Mouse (Mus musculus) hindbrain, embryonic 15.5 days (tissue): ENCODE measurements at regions not wholly inside any gene's neighbourhood (a gene's known extent, or its start where the extent isn't known, plus 50 kb on each side); places are given as distances from the start of the nearest gene placed in this dataset.

Source experiments
- ATAC-seq: fragments of 200-750 bp; cut with Nextera tagmentation; 2 replicates; pipeline ENCODE4 v1.8.0; 2017; ENCODE audit warnings: low read depth, moderate number of reproducible peaks, moderate TSS enrichment; ENCODE audit not compliant: low FRiP score
- H3K27ac ChIP-seq: fragments of 300-500 bp; sonication (generic); replicated peaks from 2 replicates; pipeline ENCODE4 v1.5.1; 2015; ENCODE audit warnings: mild to moderate bottlenecking, inconsistent platforms
- H3K27me3 ChIP-seq: fragments of 300-500 bp; sonication (generic); 2 replicates; pipeline ENCODE4 v1.6.1; 2015; ENCODE audit warnings: control low read depth, inconsistent platforms
- H3K36me3 ChIP-seq: fragments of 300-500 bp; sonication (generic); 2 replicates; pipeline ENCODE4 v1.6.1; 2015; ENCODE audit warnings: control low read depth, inconsistent platforms
- H3K4me1 ChIP-seq: fragments of 300-500 bp; sonication (generic); replicated peaks from 2 replicates; pipeline ENCODE4 v1.6.1; 2015; ENCODE audit warnings: control low read depth, inconsistent platforms
- H3K4me2 ChIP-seq: fragments of 300-500 bp; sonication (generic); 2 replicates; pipeline ENCODE4 v1.6.1; 2015; ENCODE audit warnings: moderate library complexity, mild to moderate bottlenecking, inconsistent platforms
- H3K4me3 ChIP-seq: fragments of 300-500 bp; sonication (generic); 2 replicates; pipeline ENCODE4 v1.5.1; 2015; ENCODE audit warnings: mild to moderate bottlenecking, inconsistent platforms
- H3K9ac ChIP-seq: fragments of 300-500 bp; sonication (generic); 2 replicates; pipeline ENCODE4 v1.6.1; 2015; ENCODE audit warnings: inconsistent platforms
- H3K9me3 ChIP-seq: fragments of 300-500 bp; sonication (generic); 2 replicates; pipeline ENCODE4 v1.6.1; 2016; ENCODE audit warnings: control low read depth, inconsistent platforms
- WGBS: fragments of 180-500 bp; shearing (Covaris S2); methylation state at CpG from one replicate; pipeline ENCODE4 v1.1.7; 2015; 5-methylcytosine and 5-hydroxymethylcytosine counted together

DNA sequence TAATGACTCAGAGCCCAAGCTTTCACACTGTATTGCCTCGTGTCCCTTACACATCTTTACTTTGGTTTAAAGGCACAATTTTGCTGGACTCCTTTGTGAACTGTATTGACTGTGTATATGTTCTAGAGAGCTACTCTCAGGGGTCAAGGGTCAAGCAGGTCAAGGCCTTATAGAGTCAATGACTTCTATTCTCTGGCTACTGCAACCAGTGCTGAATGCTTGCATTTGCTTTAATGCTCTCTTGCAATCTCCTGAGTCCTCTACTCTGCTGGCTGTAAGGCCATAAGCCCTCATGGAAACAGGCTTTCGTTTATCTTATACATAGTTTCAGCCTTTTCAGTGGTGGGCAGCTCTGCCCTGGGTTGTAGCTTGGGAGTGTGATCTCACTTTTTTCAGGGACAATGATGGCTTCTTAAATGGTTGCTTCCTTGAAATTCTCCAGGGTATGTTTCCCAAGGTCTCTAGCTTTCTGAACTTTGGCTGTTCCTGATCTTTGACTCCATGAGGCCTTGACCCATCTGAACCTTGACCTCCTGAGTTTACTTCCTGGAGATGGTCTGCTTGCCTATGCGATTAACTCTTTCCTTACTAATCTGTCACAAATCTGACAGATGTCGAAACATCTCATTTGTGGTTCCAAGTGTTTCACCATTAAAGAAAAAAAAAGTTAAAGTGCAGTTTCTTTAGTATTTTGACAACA, 433.8 kb upstream of the Dph6 start:
- no peaks in the 10 kb centered on the region for H3K36me3 ChIP-seq
- H3K4me3 ChIP-seq = no peak overlapping the region
- H3K4me2 ChIP-seq = no peak overlapping the region
- H3K9me3 ChIP-seq = no peaks in the 10 kb centered on the region
- WGBS = 66% methylated on average over 4 of the region's 4 CpGs
- no peak overlapping the region for H3K9ac ChIP-seq
- no peak for ATAC-seq
- H3K4me1 ChIP-seq = no peaks in the 10 kb centered on the region
- no peaks in the 10 kb centered on the region for H3K27me3 ChIP-seq
- no peak overlapping the region for H3K27ac ChIP-seq

DNA sequence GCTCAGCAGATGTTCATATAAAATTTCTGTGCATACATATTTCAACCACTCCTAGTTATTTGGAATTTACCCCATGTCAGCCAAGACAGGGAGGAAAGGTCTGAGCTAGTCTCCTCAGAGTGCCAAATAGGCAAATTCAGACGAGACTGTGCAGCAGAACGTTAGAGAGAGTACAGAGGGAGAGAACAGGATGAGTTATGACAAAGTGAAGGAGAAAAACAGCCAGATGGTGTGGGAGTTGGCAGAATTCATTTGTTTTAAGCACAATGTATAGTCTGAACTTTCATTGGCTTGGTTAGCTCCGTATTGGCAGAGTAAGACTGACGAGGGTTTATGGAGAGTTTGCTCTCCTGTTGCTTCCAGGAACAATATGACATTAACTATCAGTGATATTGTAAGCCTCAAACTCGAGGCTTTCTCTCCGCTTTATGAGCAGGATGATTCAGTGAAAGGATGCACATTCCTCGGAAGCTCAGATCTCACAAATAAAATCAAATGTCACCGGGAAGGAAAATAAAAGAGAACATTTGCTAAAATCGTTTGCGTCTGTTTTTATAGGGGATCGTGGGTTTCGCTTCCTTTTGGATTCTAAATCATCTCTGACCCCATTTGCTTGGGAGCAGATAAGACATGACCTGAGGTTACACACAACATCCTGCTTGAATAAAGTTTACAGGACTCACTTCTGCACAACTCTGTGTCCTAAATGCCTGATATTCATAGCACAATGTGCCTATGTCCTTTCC, 435.8 kb upstream of the Dph6 start:
- no peaks in the 10 kb centered on the region for H3K9me3 ChIP-seq
- WGBS = 65% methylated on average over 12 of the region's 12 CpGs

DNA sequence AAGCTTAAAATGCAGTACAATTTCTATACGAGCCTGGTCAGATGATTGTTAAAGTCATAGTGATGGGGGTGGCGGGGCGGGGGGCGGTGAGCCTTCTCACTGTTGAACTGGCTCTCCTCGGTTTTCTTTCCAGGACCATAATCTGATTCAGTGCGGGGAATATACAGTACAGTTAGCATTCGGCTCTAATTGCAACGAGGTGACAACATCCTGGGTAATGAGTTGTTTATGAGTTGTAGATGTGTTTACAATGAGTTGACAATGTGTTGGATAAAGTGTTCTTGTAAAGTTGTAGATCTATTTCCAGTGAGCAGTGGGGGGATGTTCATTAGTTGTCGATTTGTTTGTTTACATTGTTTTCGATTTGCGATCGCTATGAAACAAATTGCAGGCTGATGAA, 440.6 kb upstream of the Dph6 start:
- Histone ChIP-seq H3K9me3 (no peaks in the 10 kb centered on the region), H3K27me3 (no peaks in the 10 kb centered on the region), H3K4me2 (no peak overlapping the region), H3K27ac (no peak overlapping the region), H3K4me3 (no peak overlapping the region), H3K9ac (no peak overlapping the region), H3K4me1 (no peaks in the 10 kb centered on the region), H3K36me3 (no peaks in the 10 kb centered on the region)
- ATAC-seq = no peak
- 81% methylated on average over 12 of the region's 12 CpGs for WGBS

More for the DNA sequence above, 435.8 kb upstream of the Dph6 start:
- no peak for ATAC-seq
- no peak overlapping the region for H3K4me3 ChIP-seq
- no peak overlapping the region for H3K9ac ChIP-seq
- no peaks in the 10 kb centered on the region for H3K27me3 ChIP-seq
- no peak overlapping the region for H3K4me2 ChIP-seq
- H3K36me3 ChIP-seq = no peaks in the 10 kb centered on the region
- no peaks in the 10 kb centered on the region for H3K4me1 ChIP-seq
- H3K27ac ChIP-seq = no peak overlapping the region

DNA sequence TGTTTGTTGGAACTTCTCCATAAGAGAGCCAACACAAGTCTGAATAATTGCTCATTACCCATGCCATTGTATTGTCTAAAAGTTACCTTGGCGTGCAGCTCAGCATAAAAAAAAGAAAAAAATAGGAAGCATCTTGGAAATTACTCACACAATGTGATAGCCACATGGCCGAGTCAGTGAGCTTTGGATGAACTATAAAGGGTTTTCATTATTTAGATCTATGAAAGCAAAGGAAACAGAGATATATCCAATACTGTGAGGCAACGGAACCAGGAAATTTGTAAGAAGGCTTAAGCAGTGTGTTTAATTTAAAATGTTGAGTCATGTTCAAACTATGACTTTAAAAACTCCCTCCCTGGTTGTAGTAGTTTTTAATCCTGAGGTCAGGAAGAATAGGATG, 446.7 kb upstream of the Dph6 start:
- no peaks in the 10 kb centered on the region for H3K9me3 ChIP-seq
- 80% methylated on average over 3 of the region's 3 CpGs for WGBS
- no peaks in the 10 kb centered on the region for H3K36me3 ChIP-seq
- H3K4me3 ChIP-seq = no peak overlapping the region
- H3K27me3 ChIP-seq = no peaks in the 10 kb centered on the region
- H3K4me1 ChIP-seq = no peaks in the 10 kb centered on the region
- H3K4me2 ChIP-seq = no peak overlapping the region
- ATAC-seq = no peak
- H3K27ac ChIP-seq = no peak overlapping the region
- no peak overlapping the region for H3K9ac ChIP-seq

DNA sequence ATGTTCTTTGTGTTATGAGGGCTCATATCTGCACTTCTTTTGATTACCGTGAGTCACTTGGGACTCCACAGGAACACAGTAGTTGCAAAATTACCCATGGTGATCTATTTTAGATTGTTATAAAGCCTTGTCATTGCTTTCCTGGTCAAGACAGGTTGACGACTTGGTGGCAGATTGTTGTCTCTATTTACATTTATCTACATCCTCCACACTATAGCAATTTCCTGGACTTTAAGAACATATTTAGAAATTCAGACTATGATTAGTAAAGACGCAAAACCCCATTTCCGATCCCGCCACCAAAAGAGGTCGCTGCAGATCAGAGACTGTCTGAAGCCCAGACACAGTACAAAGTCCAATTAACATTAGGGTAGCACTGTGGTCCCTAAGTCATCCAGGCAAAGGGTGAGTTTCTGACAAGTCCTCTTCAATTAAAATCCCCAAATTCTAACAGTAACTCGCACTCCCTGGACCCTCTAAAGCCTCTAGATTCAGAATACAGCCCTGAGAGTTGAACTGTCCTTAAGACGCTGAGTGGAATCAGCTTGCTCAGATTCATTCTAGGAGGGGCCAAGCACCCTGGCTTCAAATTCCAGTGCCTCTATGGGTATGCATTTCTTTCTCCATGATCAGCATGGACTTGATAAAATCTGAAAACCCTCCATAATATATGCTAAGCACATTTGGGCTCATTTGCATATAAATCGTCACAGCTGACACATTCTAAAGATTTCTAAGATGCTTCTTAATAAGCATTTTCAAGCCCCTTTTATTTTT, 461.9 kb upstream of the BC052040 start:
- no peaks in the 10 kb centered on the region for H3K4me1 ChIP-seq
- no peaks in the 10 kb centered on the region for H3K36me3 ChIP-seq
- H3K4me3 ChIP-seq = no peak overlapping the region
- H3K27ac ChIP-seq = no peak overlapping the region
- 70% methylated on average over 9 of the region's 9 CpGs for WGBS
- H3K4me2 ChIP-seq = no peak overlapping the region
- ATAC-seq = no peak
- H3K9me3 ChIP-seq = no peaks in the 10 kb centered on the region
- H3K27me3 ChIP-seq = no peaks in the 10 kb centered on the region
- H3K9ac ChIP-seq = no peak overlapping the region

DNA sequence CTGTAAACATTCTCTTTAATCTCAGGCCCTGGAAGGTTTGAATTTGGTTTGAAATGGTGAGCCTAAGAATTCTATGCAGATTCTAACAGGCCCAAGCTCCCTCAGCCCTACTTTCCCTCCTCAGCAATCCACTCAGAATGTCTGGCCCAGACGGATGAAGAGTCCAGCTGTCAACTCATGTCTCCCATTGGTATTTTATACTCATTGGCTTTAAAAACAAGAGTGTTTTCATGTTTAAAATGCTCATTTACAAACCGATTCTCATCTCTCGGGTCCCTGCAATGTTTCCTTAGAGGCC, 461.4 kb upstream of the BC052040 start:
- H3K27me3 ChIP-seq = no peaks in the 10 kb centered on the region
- 27% methylated on average over 3 of the region's 3 CpGs for WGBS
- H3K36me3 ChIP-seq = no peaks in the 10 kb centered on the region
- no peak overlapping the region for H3K27ac ChIP-seq
- H3K9me3 ChIP-seq = no peaks in the 10 kb centered on the region
- H3K4me2 ChIP-seq = no peak overlapping the region
- no peak overlapping the region for H3K9ac ChIP-seq
- H3K4me3 ChIP-seq = no peak overlapping the region
- no peaks in the 10 kb centered on the region for H3K4me1 ChIP-seq
- ATAC-seq = no peak

DNA sequence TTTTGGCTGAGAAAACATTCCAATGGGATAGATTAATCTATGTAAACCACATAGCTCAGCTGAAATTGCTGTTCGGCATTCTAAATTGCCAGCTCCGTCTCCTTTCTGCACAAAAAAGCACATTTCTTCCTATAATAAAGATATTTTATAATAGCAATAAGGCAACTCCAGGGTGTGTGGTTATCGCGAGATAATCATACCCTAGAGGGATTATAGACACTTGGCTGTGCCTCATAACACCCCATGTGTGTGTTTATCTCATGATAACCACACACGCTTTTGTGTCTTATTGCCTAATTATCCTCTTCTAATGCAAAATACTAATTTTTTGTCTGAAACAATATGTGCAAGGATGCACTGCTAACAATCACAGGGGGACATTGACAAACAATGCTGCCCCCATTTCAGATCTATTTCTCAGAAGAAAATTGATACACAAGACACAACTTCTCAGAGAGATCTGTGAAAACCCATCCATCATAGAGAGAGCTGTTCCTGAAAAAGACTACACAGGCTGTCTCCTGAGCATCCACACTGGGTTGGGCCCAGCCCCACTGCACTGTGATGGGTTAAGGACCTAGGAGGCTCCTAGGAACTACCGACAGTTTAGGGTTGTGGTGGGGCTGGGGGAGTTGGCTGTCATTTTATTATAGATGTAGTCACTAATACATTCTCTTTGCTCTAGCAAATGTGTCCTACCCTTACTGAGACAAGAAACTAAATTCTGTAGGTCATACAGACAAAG, 454.7 kb upstream of the BC052040 start:
- Histone ChIP-seq H3K36me3 (no peaks in the 10 kb centered on the region), H3K27me3 (no peaks in the 10 kb centered on the region), H3K4me1 (no peaks in the 10 kb centered on the region), H3K9ac (no peak overlapping the region), H3K4me2 (no peak overlapping the region), H3K9me3 (no peaks in the 10 kb centered on the region), H3K4me3 (no peak overlapping the region), H3K27ac (no peak overlapping the region)
- 57% methylated on average over 6 of the region's 6 CpGs for WGBS
- ATAC-seq = no peak

DNA sequence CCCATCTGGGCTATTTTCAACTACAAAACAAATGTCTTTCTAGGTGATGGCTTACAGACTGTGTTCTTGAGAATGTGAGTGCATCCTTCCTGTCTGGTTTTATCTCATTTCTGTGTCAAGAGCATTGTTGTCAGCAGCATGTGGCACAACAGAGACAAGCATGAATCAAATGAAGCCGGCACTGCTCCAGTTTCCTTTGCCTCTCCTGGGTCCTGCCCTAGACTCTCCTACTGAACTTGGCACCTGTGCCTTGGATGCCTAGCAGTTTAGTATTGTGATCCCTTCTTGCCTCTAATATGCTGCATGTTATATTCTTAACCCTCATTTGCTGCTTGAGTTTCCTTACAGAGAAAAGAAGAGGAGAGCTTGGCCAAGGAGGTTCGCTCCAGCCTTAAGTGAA, 449.8 kb upstream of the BC052040 start:
- H3K36me3 ChIP-seq = no peaks in the 10 kb centered on the region
- H3K27ac ChIP-seq = no peak overlapping the region
- no peak for ATAC-seq
- H3K27me3 ChIP-seq = no peaks in the 10 kb centered on the region
- no peaks in the 10 kb centered on the region for H3K4me1 ChIP-seq
- no peak overlapping the region for H3K4me2 ChIP-seq
- H3K9me3 ChIP-seq = no peaks in the 10 kb centered on the region
- no peak overlapping the region for H3K4me3 ChIP-seq
- 44% methylated on average over 2 of the region's 2 CpGs for WGBS
- no peak overlapping the region for H3K9ac ChIP-seq

DNA sequence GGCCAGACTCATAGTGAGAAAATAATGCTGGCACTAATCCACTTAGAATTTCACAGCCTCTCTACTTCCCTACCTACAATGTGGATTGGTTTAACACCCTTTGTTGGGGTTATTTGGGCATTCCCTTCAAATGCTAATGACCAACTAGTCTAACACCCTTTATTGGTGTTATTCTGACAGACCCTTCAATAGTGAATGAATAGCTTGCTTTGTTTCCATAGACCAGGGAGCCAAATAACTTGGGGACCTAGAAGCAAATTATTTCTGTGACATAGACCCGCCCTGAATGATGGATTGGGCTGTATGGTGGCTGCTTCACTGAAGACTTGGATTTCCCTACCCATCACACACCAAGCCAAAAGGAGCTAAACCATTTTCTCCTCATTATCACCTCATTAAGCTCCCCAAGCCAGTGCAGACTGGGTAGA, 449.3 kb upstream of the BC052040 start:
- H3K4me1 ChIP-seq = no peaks in the 10 kb centered on the region
- no peak overlapping the region for H3K4me2 ChIP-seq
- no peak overlapping the region for H3K4me3 ChIP-seq
- no peaks in the 10 kb centered on the region for H3K9me3 ChIP-seq
- no peak overlapping the region for H3K9ac ChIP-seq
- H3K27me3 ChIP-seq = no peaks in the 10 kb centered on the region
- WGBS = 16% methylated on average over 1 of the region's 1 CpGs
- no peak overlapping the region for H3K27ac ChIP-seq
- H3K36me3 ChIP-seq = no peaks in the 10 kb centered on the region
- ATAC-seq = peak; percentile 74; the same call in 1 of the 2 replicates

DNA sequence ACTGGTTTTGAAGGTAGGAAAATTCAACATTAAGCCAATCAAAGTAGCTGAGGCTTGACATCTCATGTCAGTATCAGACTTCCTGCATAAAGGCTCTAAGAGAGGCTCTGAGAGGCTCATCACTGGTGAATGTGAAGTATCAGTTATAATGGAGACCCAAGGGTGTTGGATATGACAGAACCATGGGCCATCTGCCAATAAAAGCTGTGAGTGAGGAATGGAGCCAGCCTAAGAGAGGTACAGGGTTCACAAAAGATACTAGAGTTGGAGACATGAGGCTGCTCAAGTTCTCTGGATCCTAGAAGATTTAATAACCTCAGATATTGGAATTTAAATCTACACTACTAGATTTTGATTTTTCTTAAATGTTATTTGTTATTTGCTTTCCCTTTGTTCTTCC, 440.1 kb upstream of the BC052040 start:
- Histone ChIP-seq H3K27me3 (no peaks in the 10 kb centered on the region), H3K4me2 (no peak overlapping the region), H3K27ac (no peak overlapping the region), H3K4me3 (no peak overlapping the region), H3K36me3 (no peaks in the 10 kb centered on the region), H3K4me1 (no peaks in the 10 kb centered on the region), H3K9me3 (no peaks in the 10 kb centered on the region), H3K9ac (no peak overlapping the region)
- no peak for ATAC-seq

DNA sequence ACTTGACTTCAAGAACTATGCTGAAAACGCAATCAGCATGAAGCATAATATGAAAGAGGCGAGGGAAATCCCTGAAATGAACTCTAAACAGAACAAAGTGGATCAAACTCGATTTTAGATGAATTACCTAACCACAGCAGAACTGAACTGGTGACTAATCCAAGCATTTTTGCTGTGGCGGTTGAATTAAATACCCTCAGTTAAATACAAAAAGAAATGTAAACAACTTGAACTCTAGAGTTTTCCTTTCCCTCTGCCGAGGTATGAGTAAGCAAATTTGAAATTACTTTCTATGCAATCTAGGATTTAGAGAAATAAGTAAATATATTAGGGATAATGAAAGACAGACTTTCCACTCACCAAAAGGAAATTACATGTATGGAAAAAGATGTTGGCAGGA, 409.4 kb upstream of the BC052040 start:
- Histone ChIP-seq H3K27me3 (no peaks in the 10 kb centered on the region), H3K36me3 (no peaks in the 10 kb centered on the region), H3K9ac (no peak overlapping the region), H3K27ac (no peak overlapping the region), H3K4me1 (no peaks in the 10 kb centered on the region), H3K4me2 (no peak overlapping the region), H3K9me3 (no peaks in the 10 kb centered on the region), H3K4me3 (no peak overlapping the region)
- 75% methylated on average over 5 of the region's 5 CpGs for WGBS
- ATAC-seq = no peak

DNA sequence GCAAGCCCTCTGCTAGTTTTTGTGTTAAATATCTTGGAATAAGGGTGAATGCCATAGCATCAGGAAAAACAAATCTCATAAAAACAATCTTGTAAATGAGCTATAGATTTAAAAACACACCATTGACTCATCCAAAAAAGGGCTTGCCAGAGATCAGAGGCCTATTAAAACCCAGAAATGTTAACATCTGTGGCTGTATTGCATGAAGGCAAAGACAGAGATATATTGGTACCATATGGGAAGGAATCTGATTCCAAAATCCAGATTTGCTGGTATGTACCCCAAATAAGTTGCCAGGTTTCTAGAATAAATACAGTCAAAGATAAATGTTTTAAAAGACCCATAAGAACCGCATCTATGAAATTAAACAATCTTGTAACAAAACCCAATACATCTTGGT, 404.4 kb upstream of the BC052040 start:
- no peaks in the 10 kb centered on the region for H3K36me3 ChIP-seq
- no peak for ATAC-seq
- no peak overlapping the region for H3K4me2 ChIP-seq
- no peaks in the 10 kb centered on the region for H3K4me1 ChIP-seq
- no peak overlapping the region for H3K27ac ChIP-seq
- WGBS = 94% methylated on average over 1 of the region's 1 CpGs
- no peak overlapping the region for H3K9ac ChIP-seq
- H3K27me3 ChIP-seq = no peaks in the 10 kb centered on the region
- no peaks in the 10 kb centered on the region for H3K9me3 ChIP-seq
- H3K4me3 ChIP-seq = no peak overlapping the region
